ENCODE assay signal across 9 mouse cellular contexts in the genomic region with DNA sequence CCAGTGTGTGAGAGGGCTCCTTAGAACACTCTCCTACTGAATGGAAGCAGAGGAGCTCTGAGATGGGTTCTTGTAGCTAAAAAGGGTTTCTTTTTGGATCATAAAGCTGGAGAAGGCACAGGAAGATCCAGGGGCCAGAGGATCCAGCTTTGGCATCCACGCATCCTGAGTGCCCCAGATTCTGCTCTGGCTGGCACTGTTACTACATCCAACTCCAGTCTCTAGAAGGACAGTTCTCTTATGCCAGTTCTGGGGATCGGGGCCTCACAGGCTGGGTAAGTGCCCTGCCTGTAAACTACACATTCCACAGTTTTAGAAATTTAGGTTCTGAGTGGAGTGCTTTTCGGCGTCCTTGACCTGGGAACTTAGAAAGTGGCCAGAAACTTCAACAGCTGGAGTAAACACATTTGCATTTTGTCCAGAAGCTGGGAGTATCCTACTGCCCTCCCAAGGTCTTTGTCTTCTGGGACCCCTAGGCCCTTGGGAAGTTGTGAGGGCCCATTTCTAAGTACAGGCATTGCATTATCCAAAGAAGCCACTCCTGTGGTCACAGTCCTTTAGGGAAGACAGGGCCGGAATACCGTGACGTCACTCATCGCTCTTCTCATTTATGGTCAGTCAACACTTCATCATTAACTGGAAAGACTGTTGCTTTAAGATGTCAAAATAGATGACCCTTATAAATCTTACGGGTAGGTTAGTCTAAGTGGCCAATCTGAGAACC. TPM values are rescaled to one million over a fixed set of nuclear protein-coding genes. Genes with fewer than 3 reads are reported as not detected.
DNase-seq lines count a peak whose midpoint lies in the region; ATAC-seq and TF ChIP-seq lines count a peak whose summit lies in the region.
"Had no signal": no experiment of that assay in that cellular context is flagged by ENCODE, and none has a peak within 500 bp of the region (broad histone marks: within the 10 kb centered on the region; RNA-seq: fewer than 3 reads in every experiment).

No protein-coding gene starts in this region.

- TF ChIP-seq CTCF in heart, adult 2 months (IDR thresholded peaks at IDR 0.05), result no peak
- no peak for TF ChIP-seq CTCF in lung, postnatal 0 days (IDR thresholded peaks at IDR 0.05)

- H3K27ac ChIP-seq in heart, embryonic 15.5 days, result peak overlapping the region; percentile 54
- no peak overlapping the region; the same call in 1 of the 2 replicates for H3K27ac ChIP-seq in heart, adult 2 months
- H3K27ac ChIP-seq in embryonic facial prominence, embryonic 13.5 days, result peak overlapping the region; percentile 76
- H3K27ac ChIP-seq in lung, postnatal 0 days (ENCODE audit: low read length), result peak overlapping the region; percentile 43
- H3K27ac ChIP-seq: forebrain, embryonic 15.5 days had no signal

- no peak overlapping the region for H3K4me2 ChIP-seq in heart, embryonic 15.5 days
- peak overlapping the region; percentile 59; the same call in 1 of the 2 replicates for H3K4me2 ChIP-seq in embryonic facial prominence, embryonic 13.5 days
- H3K4me2 ChIP-seq in lung, postnatal 0 days (replicated peaks; ENCODE audit: low read depth, low read length), result no peak overlapping the region

- H3K4me3 ChIP-seq in heart, embryonic 15.5 days, result no peak overlapping the region
- no peak overlapping the region for H3K4me3 ChIP-seq in heart, adult 2 months
- no peak overlapping the region for H3K4me3 ChIP-seq in embryonic facial prominence, embryonic 13.5 days
- H3K4me3 ChIP-seq in lung, postnatal 0 days (ENCODE audit: low read depth, low read length), result no peak overlapping the region

- no peaks in the 10 kb centered on the region for H3K36me3 ChIP-seq in heart, embryonic 15.5 days
- no peaks in the 10 kb centered on the region for H3K36me3 ChIP-seq in heart, adult 2 months (ENCODE audit: control insufficient read depth, insufficient read depth, low read length)
- no peaks in the 10 kb centered on the region for H3K36me3 ChIP-seq in embryonic facial prominence, embryonic 13.5 days
- H3K36me3 ChIP-seq in lung, postnatal 0 days (ENCODE audit: insufficient read depth, low read length), result no peaks in the 10 kb centered on the region
- H3K36me3 ChIP-seq: forebrain, embryonic 15.5 days had no signal

- TF ChIP-seq POLR2A in heart, adult 2 months (IDR thresholded peaks at IDR 0.05; ENCODE audit: insufficient read depth, low read depth, low read length), result no peak

- no peak for ATAC-seq in heart, embryonic 15.5 days (replicated peaks; ENCODE audit: insufficient number of reproducible peaks, insufficient read depth, low FRiP score, low read depth)
- no peak for ATAC-seq in embryonic facial prominence, embryonic 13.5 days (ENCODE audit: insufficient number of reproducible peaks, insufficient read depth, low FRiP score, low TSS enrichment, low read depth)
- ATAC-seq in lung, postnatal 0 days, result peak; percentile 28; the same call in 1 of the 2 replicates
- no peak for ATAC-seq in megakaryocyte progenitor cell, adult 5-6 weeks (replicated peaks; ENCODE audit: poor library complexity)

- intact Hi-C loops in heart, adult 2 months (cut with DNase I), result loop anchor here (1.0 to 5.0 kb wide), 4 partner anchors 112 to 286 kb away; a partner anchor contains a TSS

- WGBS in heart, embryonic 15.5 days, result 83% methylated on average over 9 of the region's 9 CpGs
- 83% methylated on average over 9 of the region's 9 CpGs for WGBS in heart, adult 2 months
- 87% methylated on average over 9 of the region's 9 CpGs for WGBS in embryonic facial prominence, embryonic 13.5 days
- WGBS in lung, postnatal 0 days, result 63% methylated on average over 9 of the region's 9 CpGs

- no peak overlapping the region for H3K9ac ChIP-seq in heart, embryonic 15.5 days
- no peak overlapping the region for H3K9ac ChIP-seq in heart, adult 2 months (ENCODE audit: low read depth, low read length)
- H3K9ac ChIP-seq in embryonic facial prominence, embryonic 13.5 days, result peak overlapping the region; percentile 16; the same call in 1 of the 2 replicates
- no peak overlapping the region for H3K9ac ChIP-seq in lung, postnatal 0 days (replicated peaks; ENCODE audit: low read depth)

- no peaks in the 10 kb centered on the region for H3K79me2 ChIP-seq in heart, adult 2 months (replicated peaks; ENCODE audit: control insufficient read depth, insufficient read depth, low read length)

- H3K9me3 ChIP-seq in heart, embryonic 15.5 days (replicated peaks), result no peaks in the 10 kb centered on the region
- no peaks in the 10 kb centered on the region for H3K9me3 ChIP-seq in embryonic facial prominence, embryonic 13.5 days
- no peaks in the 10 kb centered on the region for H3K9me3 ChIP-seq in lung, postnatal 0 days (ENCODE audit: low read length)
- H3K9me3 ChIP-seq: forebrain, embryonic 15.5 days had no signal

- no peaks in the 10 kb centered on the region for H3K27me3 ChIP-seq in heart, embryonic 15.5 days
- H3K27me3 ChIP-seq in heart, adult 2 months (ENCODE audit: control insufficient read depth, insufficient read depth, low read length), result no peaks in the 10 kb centered on the region
- H3K27me3 ChIP-seq in embryonic facial prominence, embryonic 13.5 days, result no peaks in the 10 kb centered on the region
- H3K27me3 ChIP-seq in lung, postnatal 0 days (replicated peaks; ENCODE audit: insufficient read depth, low read length), result no peaks in the 10 kb centered on the region
- H3K27me3 ChIP-seq: forebrain, embryonic 15.5 days had no signal

- no peak for DNase-seq in heart, adult 2 months
- peak; percentile 17 for DNase-seq in Muller cell, postnatal 12 days (ENCODE audit: inconsistent ontology term)
- DNase-seq in lung, postnatal 0 days (ENCODE audit: low spot score), result peak; percentile 9
- no peak for DNase-seq in thymus, postnatal 10 days (ENCODE audit: low spot score in 2 of 2)
- no peak for DNase-seq in kidney, postnatal 14 days

- peaks cover 27% of the 10 kb centered on the region for H3K4me1 ChIP-seq in heart, embryonic 15.5 days (replicated peaks)
- no peaks in the 10 kb centered on the region; the same call in 1 of the 2 replicates for H3K4me1 ChIP-seq in heart, adult 2 months (ENCODE audit: control insufficient read depth, insufficient read depth, low read length)
- H3K4me1 ChIP-seq in embryonic facial prominence, embryonic 13.5 days, result peaks cover 49% of the 10 kb centered on the region
- peaks cover 13% of the 10 kb centered on the region for H3K4me1 ChIP-seq in lung, postnatal 0 days (ENCODE audit: insufficient read depth, low read depth, low read length)

- no peak for TF ChIP-seq EP300 in heart, adult 2 months (IDR thresholded peaks at IDR 0.05; ENCODE audit: insufficient read depth, low read depth, low read length)
- no peak for TF ChIP-seq EP300 in lung, postnatal 0 days (IDR thresholded peaks at IDR 0.05)

RNA-seq across cellular contexts. Expression of a gene that starts 4.1 kb away (rescaled TPM):
- 0.09 and 0.13 TPM in 2 replicates for polyA plus RNA-seq in heart, embryonic 15.5 days (2015; fragmentation: Nextera tagmentation; extraction: Ambion mirVana)
- total RNA-seq in heart, adult 2 months (2021), result not detected
- 0.04 TPM in 1 of 2 replicates, not detected in the other for polyA plus RNA-seq in heart, adult 2 months (2012; rRNA removed)
- 0.15 and 0.28 TPM in 2 replicates for polyA plus RNA-seq in embryonic facial prominence, embryonic 13.5 days (2015; fragmentation: Nextera tagmentation; extraction: Ambion mirVana)
- 0.30 and 0.33 TPM in 2 replicates for polyA plus RNA-seq in lung, postnatal 0 days (2015; fragmentation: Nextera tagmentation; extraction: Ambion mirVana)
- 0.85 TPM in 1 of 2 replicates, not detected in the other for total RNA-seq in megakaryocyte progenitor cell, adult 5-6 weeks (2015)
- total RNA-seq in megakaryocyte progenitor cell, adult 5-6 weeks (2017), result 0.14 TPM in 1 of 2 replicates, not detected in the other
- polyA plus RNA-seq: forebrain, embryonic 15.5 days had no signal

RNA-seq across cellular contexts. Expression of a gene that starts 57.8 kb away (rescaled TPM):
- polyA plus RNA-seq in heart, embryonic 15.5 days (2015; fragmentation: Nextera tagmentation; extraction: Ambion mirVana), result 8.6 and 9.7 TPM in 2 replicates
- 10 to 100 TPM; 16.1 to 17.5 TPM for total RNA-seq in heart, adult 2 months (2021)
- 6.1 and 13.0 TPM in 2 replicates for polyA plus RNA-seq in heart, adult 2 months (2012; rRNA removed)
- polyA plus RNA-seq in embryonic facial prominence, embryonic 13.5 days (2015; fragmentation: Nextera tagmentation; extraction: Ambion mirVana), result 22.0 and 22.2 TPM in 2 replicates
- 10.8 and 11.5 TPM in 2 replicates for polyA plus RNA-seq in lung, postnatal 0 days (2015; fragmentation: Nextera tagmentation; extraction: Ambion mirVana)
- 22.2 and 26.3 TPM in 2 replicates for total RNA-seq in megakaryocyte progenitor cell, adult 5-6 weeks (2015)
- 15.0 and 21.9 TPM in 2 replicates for total RNA-seq in megakaryocyte progenitor cell, adult 5-6 weeks (2017)

Comparison
In these comparisons a context has a peak if more than half of its experiments do, and no peak if none do; other contexts are left out.
1. DNase-seq: peak in Muller cell, postnatal 12 days (single experiment) and lung, postnatal 0 days (single experiment); none in heart, adult 2 months (0 of 2), thymus, postnatal 10 days (0 of 2) and kidney, postnatal 14 days (single experiment).